Mouse (Mus musculus): ENCODE results near the gene Heatr5a.

Heatr5a gene

DNA sequence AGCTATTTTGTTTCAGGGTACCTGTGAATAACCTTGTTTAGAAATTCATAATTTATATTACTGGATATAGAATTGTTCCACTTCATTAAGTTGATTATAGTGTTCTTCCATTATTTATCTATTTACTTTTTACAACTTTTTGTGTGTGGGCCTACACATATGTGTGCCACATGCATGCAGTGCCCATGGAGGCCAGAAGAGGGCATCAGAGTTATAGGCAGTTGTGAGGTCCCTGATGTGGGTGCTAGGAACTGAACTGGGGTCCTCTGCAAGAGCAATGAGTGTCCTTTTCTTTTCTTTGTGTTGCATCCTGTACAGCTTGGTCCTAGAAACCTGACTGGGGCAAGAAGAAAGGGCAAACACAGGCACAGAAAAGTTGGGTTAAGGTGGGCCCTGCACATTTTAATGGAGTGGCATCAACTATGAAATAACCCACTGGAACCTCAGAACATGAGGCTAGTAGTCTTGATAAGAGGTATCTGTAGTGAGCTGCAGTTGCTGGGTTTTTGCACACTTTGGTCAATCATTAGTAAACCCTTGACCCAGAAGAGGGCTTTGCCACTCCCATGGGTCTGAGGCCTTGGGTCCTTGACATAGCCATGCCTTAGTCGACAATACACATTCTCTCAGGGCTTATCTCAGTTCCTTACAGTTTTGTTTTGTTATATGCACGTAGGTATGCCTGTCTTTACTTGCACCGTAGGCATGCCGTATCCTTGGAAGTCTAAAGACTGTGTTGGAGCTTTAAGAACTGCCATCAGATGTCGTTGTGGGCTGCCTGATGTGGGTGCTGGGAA, 1.3 kb upstream of the Heatr5a start:
- DNase-seq (ENCODE audit: low spot score in 2 of 2) = no peak

DNA sequence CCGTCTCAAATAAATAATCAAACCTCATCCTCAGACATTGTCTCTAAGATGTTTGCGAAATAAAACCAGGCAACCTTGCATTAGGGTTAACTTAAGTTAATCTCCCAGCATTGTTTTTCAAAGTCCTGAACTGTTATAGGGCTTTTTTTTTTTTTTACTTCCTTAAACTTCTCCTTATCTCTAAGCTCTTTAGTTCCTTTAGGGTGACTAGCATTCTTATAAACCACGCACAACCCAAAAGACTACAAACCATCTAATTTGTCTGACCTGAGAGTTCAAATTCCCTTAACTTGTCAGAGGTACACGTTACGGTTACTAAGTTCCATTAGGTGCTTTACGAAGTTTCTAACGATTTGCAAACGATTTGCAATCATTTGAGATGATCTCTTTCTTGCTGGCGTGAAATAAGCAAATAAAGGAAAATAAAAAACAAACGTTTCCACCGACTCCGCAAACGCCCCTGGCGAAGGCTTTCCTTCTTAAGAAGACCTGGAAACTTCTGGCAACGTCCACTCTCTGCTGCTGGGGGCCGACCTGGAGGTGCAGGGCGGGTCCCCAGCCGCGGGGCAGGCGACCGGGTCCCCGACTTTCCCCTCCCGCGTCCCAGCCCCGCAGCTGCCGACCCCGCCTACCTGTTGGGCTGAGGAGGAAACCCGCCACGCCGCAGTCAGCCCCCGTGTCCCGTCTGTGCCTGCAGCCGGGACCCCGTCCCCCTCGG, 610 bp downstream of the Heatr5a start:
- peak in 1 of 2 experiments; percentile 47 for DNase-seq (ENCODE audit: low spot score in 2 of 2)

DNA sequence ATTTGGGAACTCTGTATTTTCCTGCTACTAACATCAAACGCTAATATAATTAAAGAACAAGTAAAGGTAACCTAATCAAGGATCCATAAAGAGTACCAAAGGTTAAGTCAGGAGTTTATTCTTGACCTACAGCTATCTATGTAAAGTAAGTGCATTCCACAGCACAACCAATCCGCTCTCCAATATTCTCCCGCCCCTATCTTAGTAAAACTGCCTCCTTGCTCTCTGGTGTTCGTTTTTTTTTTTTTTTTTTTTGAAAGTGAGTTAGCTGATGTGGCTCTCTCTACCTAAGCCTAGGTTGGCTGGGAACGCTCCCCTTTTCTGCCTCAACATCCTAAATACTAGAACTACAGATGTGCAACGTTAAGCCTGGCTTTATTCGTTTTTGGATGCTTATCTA, 1.2 kb downstream of the Heatr5a start:
- no peak for DNase-seq (ENCODE audit: low spot score in 2 of 2)

DNA sequence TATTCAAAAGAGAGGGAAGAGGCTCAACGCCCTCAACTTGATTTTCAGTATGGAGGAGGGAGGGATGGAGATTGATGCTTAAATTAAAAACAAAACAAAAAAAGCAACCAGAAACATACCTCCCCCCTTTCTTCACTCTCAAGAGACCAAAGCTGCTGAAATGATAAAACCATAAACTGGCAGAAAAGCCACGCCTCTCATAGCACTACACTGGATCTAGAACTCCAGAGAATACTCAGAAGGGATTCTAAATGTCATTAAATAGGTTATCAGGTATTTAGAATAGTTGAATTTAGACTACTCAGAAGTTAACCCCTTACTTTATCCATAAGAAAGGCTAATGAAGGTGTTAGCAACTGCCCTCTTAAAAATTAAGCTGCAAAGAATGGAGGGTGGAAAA, 2.0 kb downstream of the Heatr5a start:
- no peak for DNase-seq (ENCODE audit: low spot score in 2 of 2)

DNA sequence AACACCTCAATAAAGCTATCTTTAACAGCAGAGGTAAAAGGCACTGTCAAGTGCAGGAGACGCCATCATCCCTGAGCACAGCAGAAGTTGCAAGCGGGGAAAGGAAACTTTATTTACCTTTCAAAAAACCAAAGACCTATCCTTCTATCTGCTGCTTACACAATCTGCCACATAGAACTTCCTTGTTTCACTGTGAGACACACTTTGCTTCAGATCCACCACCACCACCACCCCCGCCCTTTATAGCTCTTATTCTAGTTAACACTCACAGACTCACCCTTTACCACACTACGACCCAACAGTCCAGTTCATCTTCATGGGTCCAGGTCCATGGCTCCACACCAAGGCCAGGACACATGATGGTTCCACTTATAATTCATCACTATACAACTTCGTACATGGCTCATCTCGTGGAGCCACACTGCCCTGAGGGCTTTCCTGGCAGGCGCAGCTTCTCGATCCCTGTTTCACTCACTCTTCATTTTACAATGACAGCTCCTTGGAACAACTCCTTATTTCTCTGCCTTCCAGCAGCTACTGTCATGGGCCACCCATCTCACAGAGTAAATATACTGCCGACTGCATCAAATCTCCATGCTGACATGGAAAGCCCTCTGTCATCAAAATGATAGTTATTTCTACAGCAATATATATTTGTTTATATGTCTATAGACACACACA, 3.1 kb downstream of the Heatr5a start:
- no peak for DNase-seq (ENCODE audit: low spot score in 2 of 2)

DNA sequence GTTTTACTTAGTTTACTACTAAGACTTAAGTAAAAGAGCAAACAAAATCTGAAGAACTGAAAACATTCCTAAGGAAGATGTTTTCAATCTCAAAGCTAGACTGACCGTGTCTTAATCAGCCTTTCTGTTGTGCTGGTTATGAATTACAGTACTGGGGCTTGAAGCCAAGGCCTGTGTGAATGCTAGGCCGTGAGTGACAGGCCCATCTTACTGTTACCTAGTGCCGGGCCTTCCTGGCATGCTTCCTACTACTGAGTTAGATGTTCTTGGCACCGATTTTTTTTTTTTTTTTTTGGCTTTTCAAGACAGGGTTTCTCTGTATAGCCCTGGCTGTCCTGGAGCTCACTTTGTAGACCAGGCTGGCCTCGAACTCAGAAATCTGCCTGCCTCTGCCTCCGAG, 13.5 kb downstream of the Heatr5a start:
- no peak for DNase-seq (ENCODE audit: low spot score in 2 of 2)

DNA sequence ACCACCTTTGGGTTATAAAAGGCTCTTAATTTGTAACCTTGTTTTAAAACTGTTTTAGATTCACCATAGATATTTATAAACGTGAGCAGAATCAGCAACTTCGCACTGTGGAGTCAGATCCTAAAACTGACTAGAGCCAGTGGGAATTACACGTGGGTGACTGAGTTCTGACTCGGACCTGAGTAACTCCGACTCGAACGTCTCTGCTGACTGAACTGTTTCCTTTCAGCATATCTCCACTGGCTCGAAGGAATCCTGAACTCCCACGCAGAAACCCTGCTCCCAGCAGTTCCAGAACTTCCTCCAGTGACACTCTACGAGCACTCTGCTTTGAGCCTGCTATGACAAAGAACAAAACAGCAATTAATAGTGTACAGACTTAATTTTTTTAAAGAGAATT, 18.8 kb downstream of the Heatr5a start:
- DNase-seq (ENCODE audit: low spot score in 2 of 2) = no peak

DNA sequence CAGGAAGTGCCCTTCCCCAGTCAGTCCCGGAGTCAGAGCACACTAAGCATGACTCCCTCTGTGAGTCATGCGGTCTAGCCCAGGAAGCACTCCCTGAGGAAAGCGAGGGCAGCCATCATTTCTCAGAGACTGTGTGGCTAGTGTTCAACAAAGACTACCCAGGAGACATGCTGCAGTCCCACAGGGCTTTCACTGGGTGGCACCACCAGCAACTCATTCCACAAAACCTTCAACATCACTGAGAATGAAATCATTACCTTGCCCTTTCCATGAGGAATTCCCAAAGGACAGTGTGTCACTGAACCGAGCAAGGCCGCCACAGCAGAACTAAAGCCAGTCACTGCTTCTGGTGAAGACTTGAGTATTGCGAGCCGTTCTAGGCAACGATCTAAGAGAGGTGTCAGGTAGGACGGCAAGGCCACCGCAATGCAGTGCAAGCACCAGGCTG, 23.6 kb downstream of the Heatr5a start:
- no peak for DNase-seq (ENCODE audit: low spot score in 2 of 2)

DNA sequence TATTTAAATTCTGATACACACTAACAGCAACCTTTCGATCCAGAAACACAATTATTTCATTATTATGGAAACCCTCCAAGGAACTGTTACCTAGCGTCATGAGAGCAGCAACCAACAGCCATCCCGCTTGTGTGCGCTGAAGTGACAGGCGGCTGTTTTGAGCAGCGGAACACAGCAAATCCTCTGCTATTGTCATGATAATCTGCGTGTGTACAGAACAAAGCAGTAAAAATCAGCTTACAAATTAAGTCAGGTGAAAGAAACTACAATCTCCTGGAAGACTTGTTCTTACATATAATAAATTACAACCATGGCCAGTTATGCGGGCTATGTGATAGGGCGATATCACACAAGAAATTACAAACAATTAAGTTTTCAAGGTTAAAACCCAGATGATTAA, 25.8 kb downstream of the Heatr5a start:
- DNase-seq (ENCODE audit: low spot score in 2 of 2) = no peak

DNA sequence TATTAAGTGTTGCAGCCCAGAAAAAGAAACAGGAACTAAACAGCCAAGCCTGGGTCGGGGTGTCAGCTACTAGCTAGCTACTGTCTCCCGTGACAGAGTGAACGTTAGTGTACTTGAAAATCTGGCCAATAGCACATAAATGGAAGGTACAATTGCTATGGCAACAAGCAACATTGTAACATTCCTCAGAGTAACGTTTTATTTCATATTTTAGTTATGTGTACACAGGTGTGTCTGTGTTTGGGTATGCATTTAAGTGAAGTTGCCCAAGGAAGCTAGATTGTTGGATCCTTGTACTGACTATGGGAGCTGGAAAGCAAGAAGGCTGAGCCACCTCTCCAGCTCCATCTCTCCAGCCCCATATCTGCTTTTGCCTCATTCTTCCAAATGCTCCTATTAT, 31.3 kb downstream of the Heatr5a start:
- DNase-seq (ENCODE audit: low spot score in 2 of 2) = no peak

DNA sequence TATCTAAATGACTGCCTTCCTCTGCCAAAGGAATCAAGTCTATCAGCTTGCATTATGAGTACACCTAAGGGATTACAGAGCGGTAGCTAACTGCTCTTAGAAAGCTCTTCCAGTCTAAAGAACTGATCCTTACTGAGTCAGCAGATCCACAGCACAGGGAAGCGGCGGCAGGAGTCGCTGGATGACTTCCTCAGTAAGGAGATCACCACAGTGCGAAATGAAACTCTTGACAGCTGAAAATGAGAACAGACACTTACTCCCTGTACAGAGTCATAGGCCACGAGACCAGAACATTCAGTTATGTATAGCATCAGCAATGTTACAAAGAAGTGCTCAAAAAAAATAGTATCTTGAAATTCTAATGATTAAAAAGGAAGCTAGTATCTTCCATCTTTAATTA, 33.2 kb downstream of the Heatr5a start:
- DNase-seq (ENCODE audit: low spot score in 2 of 2) = no peak

DNA sequence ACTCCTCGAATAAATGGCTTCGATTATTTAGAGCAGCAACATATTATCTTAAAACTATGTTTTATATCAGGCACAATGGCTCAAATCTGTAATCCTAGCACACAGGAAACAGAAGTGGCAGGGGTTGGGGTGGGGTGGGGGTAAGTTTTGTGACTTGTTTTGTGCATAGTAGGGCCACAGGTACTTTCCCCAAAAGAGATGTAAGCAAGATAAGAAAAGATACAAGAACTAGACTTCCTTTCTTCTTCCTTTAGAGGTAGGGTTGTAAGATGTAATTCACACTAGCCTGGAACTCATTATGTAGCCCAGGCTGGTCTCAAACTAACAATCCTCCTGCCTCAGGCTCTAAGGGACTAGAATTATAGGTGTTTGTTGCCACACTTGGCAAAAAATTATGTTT, 41.5 kb downstream of the Heatr5a start:
- no peak for DNase-seq (ENCODE audit: low spot score in 2 of 2)

DNA sequence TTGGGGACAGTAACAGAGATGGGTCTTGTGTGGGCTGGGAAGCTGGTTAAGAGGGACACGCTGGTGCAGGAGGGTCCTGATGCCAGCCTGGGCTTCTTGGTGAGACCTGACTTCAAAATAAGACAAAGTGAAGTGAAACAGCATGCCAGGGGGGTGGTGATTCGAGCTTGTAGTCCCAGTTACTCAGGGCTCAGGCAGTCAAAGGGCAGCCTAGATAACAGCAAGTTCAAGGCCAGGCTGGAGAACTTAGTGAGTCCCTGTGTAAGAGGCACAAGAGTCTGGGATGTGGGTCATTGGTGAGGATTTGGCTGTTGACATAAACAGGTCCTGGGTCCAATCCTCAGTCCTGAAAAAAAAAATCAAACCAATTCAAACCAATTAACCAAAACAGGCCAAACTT, 53.9 kb downstream of the Heatr5a start:
- no peak for DNase-seq (ENCODE audit: low spot score in 2 of 2)

DNA sequence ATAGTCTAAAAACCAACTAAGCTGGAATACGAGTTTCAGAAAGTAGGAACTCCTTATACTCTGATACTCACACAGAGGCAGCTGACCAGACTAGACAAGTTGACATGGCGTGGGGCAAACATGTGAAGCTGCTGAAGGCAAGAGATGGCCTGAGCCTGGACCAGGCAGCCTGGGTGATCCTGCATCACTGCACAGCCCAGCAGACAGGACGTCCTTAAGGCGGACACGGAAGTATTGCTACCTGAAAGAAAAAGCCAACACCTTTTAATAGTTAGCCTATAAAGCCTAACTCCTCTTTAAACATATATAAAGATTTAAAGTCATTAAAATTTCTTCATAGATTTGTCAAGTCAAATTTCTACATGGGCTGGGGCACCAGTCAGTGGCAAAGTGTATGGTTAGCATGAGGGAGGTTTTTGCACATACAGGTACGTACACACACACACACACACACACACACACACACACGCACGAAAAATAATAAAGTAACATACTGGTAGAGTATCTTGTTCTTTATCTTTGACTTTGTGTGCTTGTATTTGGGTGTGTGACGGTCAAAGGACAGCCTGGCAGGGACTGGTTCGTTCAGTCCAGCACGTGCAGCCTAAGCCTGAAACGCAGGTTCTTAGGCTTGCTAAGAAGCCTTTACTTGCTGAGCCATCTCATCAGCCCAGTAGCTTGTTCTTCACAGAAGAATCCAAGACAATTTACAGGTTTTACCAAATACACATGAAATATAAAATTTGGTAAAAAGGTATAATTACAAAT, 56.0 kb downstream of the Heatr5a start:
- no peak for DNase-seq (ENCODE audit: low spot score in 2 of 2)

DNA sequence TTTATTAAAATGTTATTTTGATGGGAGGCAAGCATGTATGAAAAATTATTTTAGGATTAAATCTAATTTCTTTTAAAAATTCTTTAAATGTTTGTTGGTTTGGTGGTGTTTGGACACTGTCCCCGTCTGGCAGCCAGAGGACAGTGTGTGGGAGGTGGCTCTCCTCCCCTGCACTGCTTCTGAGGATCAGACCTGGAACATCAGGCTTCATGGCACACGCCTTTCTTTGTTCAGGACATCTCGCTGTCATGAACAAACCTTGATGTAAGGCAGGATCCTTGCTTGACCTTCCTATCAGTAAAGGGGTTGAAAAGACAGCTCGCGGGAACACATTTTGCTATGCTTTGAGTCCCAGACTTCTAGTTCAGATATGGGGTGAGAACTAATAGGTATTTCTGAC, 61.9 kb downstream of the Heatr5a start:
- no peak for DNase-seq (ENCODE audit: low spot score in 2 of 2)

DNA sequence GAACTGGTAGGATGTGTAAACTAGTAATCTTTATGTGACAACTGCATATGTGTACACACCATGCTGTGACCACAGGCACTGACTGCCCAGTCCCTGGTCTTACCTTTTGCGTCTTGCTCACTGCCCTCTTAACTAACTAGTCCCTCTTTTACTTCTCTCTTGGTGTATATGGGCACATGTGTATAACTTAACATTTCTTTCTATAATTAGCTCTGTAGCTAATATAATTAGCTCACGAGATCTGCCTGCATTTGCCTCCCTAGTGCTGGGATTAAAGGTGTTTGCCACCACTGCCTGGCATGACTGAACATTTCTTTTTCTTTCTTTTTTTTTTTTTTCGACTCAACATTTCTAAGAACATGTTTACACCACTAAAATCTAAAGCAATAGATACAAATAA, 63.6 kb downstream of the Heatr5a start:
- DNase-seq (ENCODE audit: low spot score in 2 of 2) = no peak

DNA sequence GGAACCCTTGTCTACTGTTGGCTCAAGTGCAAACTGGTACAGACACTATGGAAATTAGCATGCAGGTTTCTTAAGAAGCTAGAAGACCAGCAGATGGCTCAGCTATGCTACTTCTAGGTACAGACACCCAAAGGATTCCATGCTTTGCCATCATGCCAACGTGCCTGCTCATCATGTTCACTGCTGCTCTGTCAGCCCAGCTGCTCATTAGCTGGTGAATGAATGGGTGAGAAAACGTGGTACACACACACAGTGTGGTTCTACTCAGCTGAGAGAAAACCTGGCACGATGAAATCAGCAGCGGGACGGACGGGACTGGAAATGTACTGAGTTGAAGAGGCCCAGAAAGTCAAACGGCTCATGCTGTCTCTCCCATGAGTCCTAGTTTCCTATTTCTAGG, 70.6 kb downstream of the Heatr5a start:
- no peak for DNase-seq (ENCODE audit: low spot score in 2 of 2)

DNA sequence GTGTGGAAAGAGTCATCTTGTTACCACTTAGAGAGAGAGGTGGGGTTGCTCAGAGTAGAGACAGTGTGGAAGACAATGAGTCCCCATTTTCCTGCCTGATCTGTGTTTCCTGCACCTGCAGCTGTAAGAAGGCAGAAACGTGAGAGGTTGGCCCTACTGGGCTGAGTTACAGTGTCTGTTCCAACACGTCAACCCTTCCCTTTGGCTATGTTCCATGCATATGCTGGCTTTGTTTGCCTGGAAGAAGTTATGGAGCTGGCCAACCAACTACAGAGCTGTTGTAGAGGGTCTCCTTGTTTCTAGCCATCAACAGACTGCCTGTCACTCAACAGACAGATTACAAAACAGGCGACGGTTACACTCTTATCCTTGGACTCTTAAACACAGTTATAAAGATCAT, 74.2 kb downstream of the Heatr5a start:
- no peak for DNase-seq (ENCODE audit: low spot score in 2 of 2)

DNA sequence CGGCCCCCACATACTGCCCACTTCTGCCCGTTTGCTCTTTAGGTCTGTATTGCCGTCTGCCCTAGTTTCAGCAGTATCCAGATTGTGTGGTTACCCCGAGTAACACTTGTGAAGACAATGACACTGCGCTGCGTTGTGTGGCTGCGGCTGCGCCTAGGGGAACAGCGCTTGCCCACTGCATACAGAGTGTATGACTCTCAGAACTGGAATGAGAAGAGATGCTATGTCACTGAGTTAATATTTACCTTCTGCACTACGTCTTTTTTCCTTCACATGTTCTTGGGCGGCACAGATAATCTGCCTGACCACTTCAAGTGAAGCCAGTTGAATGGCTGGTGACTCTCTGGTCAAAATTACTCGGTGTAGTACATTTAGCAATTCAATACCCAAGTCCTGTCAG, 82.5 kb downstream of the Heatr5a start:
- no peak for DNase-seq (ENCODE audit: low spot score in 2 of 2)

DNA sequence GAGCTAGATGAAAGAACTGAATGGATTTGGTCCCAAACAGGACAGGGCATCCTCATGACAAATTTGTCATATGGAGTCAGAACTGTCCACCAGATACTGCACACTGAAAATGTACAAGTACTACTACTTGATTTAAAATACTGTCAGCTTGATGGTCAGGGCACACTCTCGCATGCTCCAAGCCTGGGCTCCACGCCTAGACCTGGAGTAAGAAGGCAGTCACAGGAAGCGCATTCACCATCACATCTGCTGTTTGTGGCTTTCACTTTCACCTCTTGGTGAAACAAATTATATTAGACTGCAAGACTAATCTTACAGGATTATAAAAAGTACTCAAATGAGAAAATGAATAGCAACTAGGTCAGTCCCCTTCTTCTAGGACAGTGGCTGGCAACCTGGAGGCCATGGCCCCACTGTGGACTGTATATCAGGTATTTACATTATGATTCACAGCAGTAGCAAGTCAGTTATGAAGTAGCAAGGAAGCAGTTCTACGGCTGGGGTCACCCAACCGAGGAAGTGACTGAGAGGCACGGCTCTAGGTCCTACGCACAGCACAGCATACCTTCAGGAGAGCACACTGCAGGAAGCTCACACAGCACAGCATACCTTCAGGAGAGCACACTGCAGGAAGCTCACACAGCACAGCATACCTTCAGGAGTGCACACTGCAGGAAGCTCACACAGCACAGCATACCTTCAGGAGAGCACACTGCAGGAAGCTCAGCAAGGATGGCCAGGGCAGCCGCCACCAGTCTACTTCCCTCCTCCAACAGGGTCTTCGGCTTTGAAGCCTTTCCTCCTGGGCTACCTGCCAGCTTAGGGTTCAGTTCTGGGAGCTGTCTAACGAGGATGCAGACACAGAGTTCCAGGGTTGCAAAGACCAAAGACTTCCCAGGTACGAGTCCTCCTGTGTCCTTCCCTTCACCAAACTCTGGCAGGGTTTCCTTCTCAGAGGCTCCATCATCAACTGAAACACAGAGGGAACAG, 83.5 kb downstream of the Heatr5a start:
- no peak for DNase-seq (ENCODE audit: low spot score in 2 of 2)

DNA sequence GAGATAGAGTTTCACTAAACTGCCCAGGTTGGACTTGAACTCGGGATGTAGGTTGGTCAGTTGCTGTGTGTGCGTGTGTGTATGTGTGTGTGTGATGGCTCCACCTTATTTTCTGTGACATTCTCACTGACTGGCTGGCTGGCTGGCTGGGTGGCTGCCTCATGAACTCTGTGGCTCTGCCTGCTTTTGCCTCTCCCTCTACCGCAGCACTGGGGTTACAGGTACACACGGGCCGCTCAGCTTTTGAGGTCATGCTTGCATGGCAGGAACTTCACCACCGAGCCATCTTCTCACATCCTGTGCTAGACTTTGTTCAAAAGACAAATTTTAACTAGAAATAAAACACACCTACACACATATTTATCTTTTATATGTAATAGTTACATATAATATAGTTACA, 84.8 kb downstream of the Heatr5a start:
- DNase-seq (ENCODE audit: low spot score in 2 of 2) = no peak
